Mouse (Mus musculus) midbrain, embryonic 15.5 days (tissue): Measurements from ENCODE around the gene Cenps. TPM values are rescaled to one million over a fixed set of nuclear protein-coding genes. Genes with fewer than 3 reads are reported as not detected.

ENCODE experiments used
- ATAC-seq: fragments of 200-750 bp; cut with Nextera tagmentation; replicated peaks from 2 replicates; pipeline ENCODE4 v1.8.0; 2017; ENCODE audit warnings: moderate TSS enrichment
- H3K27ac ChIP-seq: fragments of 300-500 bp; sonication (generic); 2 replicates; pipeline ENCODE4 v1.5.1; 2015; ENCODE audit warnings: mild to moderate bottlenecking, inconsistent platforms
- H3K27me3 ChIP-seq: fragments of 300-500 bp; sonication (generic); replicated peaks from 2 replicates; pipeline ENCODE4 v1.6.1; 2015; ENCODE audit warnings: inconsistent platforms
- H3K36me3 ChIP-seq: fragments of 300-500 bp; sonication (generic); replicated peaks from 2 replicates; pipeline ENCODE4 v1.6.1; 2015; ENCODE audit warnings: inconsistent platforms
- H3K4me1 ChIP-seq: fragments of 300-500 bp; sonication (generic); 2 replicates; pipeline ENCODE4 v1.6.1; 2015; ENCODE audit warnings: inconsistent platforms
- H3K4me2 ChIP-seq: fragments of 300-500 bp; sonication (generic); 2 replicates; pipeline ENCODE4 v1.6.1; 2015; ENCODE audit warnings: inconsistent platforms, mild to moderate bottlenecking, moderate library complexity
- H3K4me3 ChIP-seq: fragments of 300-500 bp; sonication (generic); 2 replicates; pipeline ENCODE4 v1.5.1; 2015; ENCODE audit warnings: mild to moderate bottlenecking, inconsistent platforms
- H3K9ac ChIP-seq: fragments of 300-500 bp; sonication (generic); 2 replicates; pipeline ENCODE4 v1.6.1; 2015; ENCODE audit warnings: mild to moderate bottlenecking, inconsistent platforms
- H3K9me3 ChIP-seq: fragments of 300-500 bp; sonication (generic); 2 replicates; pipeline ENCODE4 v1.6.1; 2016; ENCODE audit warnings: inconsistent platforms
- WGBS: fragments of 180-500 bp; shearing (Covaris S2); methylation state at CpG from one replicate; pipeline ENCODE4 v1.1.7; 2015; ENCODE audit warnings: mixed read lengths; 5-methylcytosine and 5-hydroxymethylcytosine counted together
- polyA plus RNA-seq: library from polyadenylated mRNA; unstranded; fragments of >200 nt; fragmentation: Nextera tagmentation; extraction: Ambion mirVana; gene quantifications from 2 replicates; pipeline ENCODE4 v1.2.1, GENCODE M21; 2015

The Cenps gene
- polyA plus RNA-seq, 1 experiment from 2014 or later, result 15.7 TPM

GRCm38 (mm10) chr4:149099369-149100017, 37.9 kb downstream of the Cenps start, which contains the start of gene Pex14:
Gene Pex14 (minus strand): TSS chr4:149099876.
- peak; percentile 82 for ATAC-seq
- H3K36me3 ChIP-seq, result no peaks in the 10 kb centered on the region
- H3K27me3 ChIP-seq, result no peaks in the 10 kb centered on the region
- peak within 1 kb of the TSS; percentile 89 for H3K9ac ChIP-seq
- peak within 1 kb of the TSS; percentile 70 for H3K27ac ChIP-seq
- peaks cover 17% of the 10 kb centered on the region for H3K4me1 ChIP-seq
- peak within 1 kb of the TSS; percentile 82 for H3K4me3 ChIP-seq
- under 1% methylated on average over 50 of the region's 50 CpGs for WGBS
- peak within 1 kb of the TSS; percentile 89 for H3K4me2 ChIP-seq
- H3K9me3 ChIP-seq, result no peaks in the 10 kb centered on the region

DNA sequence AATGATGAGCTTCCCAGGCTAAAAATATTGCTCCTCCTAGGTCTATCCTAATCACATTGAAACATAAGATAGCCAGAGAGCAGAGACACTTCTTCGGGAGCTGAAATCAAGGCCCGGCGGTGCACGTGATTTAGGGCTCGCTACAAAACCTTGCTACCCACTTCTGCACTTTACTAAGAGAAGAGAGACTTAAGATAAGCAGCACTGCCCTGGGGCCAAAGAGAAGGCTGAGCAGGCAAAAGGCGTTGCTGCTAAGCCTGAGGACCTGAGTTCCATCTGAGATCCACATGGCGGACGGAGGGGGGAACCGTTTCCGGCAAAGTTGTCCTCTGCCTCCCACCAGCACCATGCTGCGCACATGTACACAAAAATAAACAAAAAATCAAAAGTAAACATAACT, 38.9 kb downstream of the Cenps start:
- H3K4me3 ChIP-seq, result peak overlapping the region; percentile 82
- 22% methylated on average over 11 of the region's 11 CpGs for WGBS
- H3K27ac ChIP-seq, result no peak overlapping the region
- ATAC-seq, result no peak
- no peaks in the 10 kb centered on the region for H3K27me3 ChIP-seq
- H3K4me1 ChIP-seq, result peaks cover 15% of the 10 kb centered on the region
- H3K36me3 ChIP-seq, result no peaks in the 10 kb centered on the region
- H3K9ac ChIP-seq, result peak overlapping the region; percentile 89; the same call in 1 of the 2 replicates
- H3K9me3 ChIP-seq, result no peaks in the 10 kb centered on the region
- H3K4me2 ChIP-seq, result peak overlapping the region; percentile 89

DNA sequence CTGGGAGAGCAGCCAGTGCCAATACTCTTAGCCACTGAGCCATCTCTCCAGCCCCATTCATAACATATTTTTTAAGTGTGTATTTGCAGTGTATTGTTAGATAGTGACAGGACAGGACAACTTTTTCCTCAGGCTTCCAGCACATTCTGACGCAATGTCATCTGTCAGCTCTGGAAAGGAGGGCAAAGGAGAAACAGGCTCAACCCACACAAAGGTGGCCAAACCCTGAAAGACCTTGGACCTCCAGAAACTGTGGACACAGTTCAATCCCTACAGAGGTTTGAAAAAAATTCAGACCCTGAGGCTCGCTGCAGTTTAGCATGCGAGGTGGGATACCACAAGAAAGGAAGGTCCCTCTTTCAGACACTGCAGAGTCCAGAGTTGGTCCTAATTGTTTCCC, 39.5 kb downstream of the Cenps start:
- H3K4me2 ChIP-seq, result peak overlapping the region; percentile 89; the same call in 1 of the 2 replicates
- no peak overlapping the region for H3K27ac ChIP-seq
- 85% methylated on average over 3 of the region's 3 CpGs for WGBS
- H3K4me1 ChIP-seq, result peaks cover 15% of the 10 kb centered on the region
- H3K9me3 ChIP-seq, result no peaks in the 10 kb centered on the region
- H3K4me3 ChIP-seq, result peak overlapping the region; percentile 82; the same call in 1 of the 2 replicates
- no peaks in the 10 kb centered on the region for H3K27me3 ChIP-seq
- no peak overlapping the region for H3K9ac ChIP-seq
- peaks cover 3% of the 10 kb centered on the region; the same call in 1 of the 2 replicates for H3K36me3 ChIP-seq
- ATAC-seq, result no peak

DNA sequence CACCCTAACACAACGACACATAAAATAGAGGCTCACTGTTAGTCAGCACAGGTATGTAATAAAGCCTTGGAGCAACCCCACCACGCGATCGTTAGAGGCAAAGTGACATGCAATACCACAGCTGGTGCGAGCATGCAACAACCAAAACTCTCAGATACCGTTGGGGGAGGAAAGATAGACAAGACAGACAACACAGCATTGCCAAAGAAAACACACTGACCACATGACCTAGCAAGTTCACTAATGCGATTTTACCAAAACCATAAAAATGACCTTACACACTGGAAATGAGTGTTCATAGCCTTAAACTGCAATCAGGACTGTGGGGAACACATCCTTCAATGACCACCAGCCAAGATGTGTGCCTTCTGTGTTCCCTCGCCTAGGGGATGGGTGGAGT, 46.1 kb downstream of the Cenps start:
- WGBS, result 93% methylated on average over 8 of the region's 8 CpGs
- no peak for ATAC-seq
- Histone ChIP-seq H3K4me2 (no peak overlapping the region), H3K9me3 (no peaks in the 10 kb centered on the region), H3K36me3 (peaks cover 4% of the 10 kb centered on the region; the same call in 1 of the 2 replicates), H3K9ac (no peak overlapping the region), H3K4me1 (no peaks in the 10 kb centered on the region), H3K4me3 (no peak overlapping the region), H3K27me3 (no peaks in the 10 kb centered on the region), H3K27ac (no peak overlapping the region)

- H3K27ac ChIP-seq, result no peak overlapping the region
- ATAC-seq, result no peak
- no peaks in the 10 kb centered on the region for H3K9me3 ChIP-seq
- H3K4me1 ChIP-seq, result 0 out of 2 replicates have a peak, but pooled peaks cover 6% of the 10 kb centered on the region
- no peaks in the 10 kb centered on the region for H3K27me3 ChIP-seq
- no peak overlapping the region for H3K4me3 ChIP-seq
- no peak overlapping the region for H3K4me2 ChIP-seq
- 82% methylated on average over 5 of the region's 5 CpGs for WGBS
- H3K9ac ChIP-seq, result no peak overlapping the region
- H3K36me3 ChIP-seq, result no peaks in the 10 kb centered on the region
These were observed 52.0 kb downstream of the Cenps start for GRCm38 (mm10) chr4:149085381-149085780.

- H3K4me1 ChIP-seq, result 0 out of 2 replicates have a peak, but pooled peaks cover 6% of the 10 kb centered on the region
- no peaks in the 10 kb centered on the region for H3K9me3 ChIP-seq
- H3K27me3 ChIP-seq, result no peaks in the 10 kb centered on the region
- ATAC-seq, result no peak
- no peak overlapping the region for H3K4me2 ChIP-seq
- no peaks in the 10 kb centered on the region for H3K36me3 ChIP-seq
- 71% methylated on average over 17 of the region's 17 CpGs for WGBS
- no peak overlapping the region for H3K27ac ChIP-seq
- H3K9ac ChIP-seq, result no peak overlapping the region
- H3K4me3 ChIP-seq, result no peak overlapping the region
These were observed 55.9 kb downstream of the Cenps start for GRCm38 (mm10) chr4:149081528-149081927.

- Histone ChIP-seq H3K4me3 (no peak overlapping the region), H3K4me1 (peaks cover 12% of the 10 kb centered on the region; the same call in 1 of the 2 replicates), H3K9ac (no peak overlapping the region), H3K9me3 (no peaks in the 10 kb centered on the region), H3K4me2 (no peak overlapping the region), H3K36me3 (no peaks in the 10 kb centered on the region), H3K27me3 (no peaks in the 10 kb centered on the region), H3K27ac (no peak overlapping the region)
- WGBS, result 87% methylated on average over 8 of the region's 8 CpGs
- ATAC-seq, result no peak
These were observed 57.3 kb downstream of the Cenps start for GRCm38 (mm10) chr4:149080111-149080510.

DNA sequence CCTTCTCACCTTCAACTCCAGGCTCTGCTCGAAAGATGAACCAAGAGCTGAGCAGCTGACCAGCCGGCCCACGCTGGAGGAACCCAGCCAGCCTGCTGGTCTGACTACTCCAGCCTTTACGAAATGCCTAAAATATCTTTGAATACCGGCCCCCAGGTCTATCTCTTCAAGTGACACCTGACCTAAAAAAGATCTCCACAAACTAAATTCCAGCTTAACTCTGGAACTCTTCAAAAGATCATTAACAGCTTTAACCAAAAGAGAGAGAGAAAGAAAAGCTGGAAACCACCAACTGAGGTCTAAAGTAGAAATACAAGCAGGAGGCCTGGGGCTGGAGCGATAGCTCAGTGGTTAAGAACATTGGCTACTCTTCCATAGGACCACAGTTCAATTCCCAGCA, 57.8 kb downstream of the Cenps start:
- H3K27me3 ChIP-seq, result no peaks in the 10 kb centered on the region
- no peak overlapping the region for H3K4me3 ChIP-seq
- no peaks in the 10 kb centered on the region for H3K36me3 ChIP-seq
- no peak overlapping the region for H3K27ac ChIP-seq
- WGBS, result 89% methylated on average over 6 of the region's 6 CpGs
- no peaks in the 10 kb centered on the region for H3K9me3 ChIP-seq
- H3K4me2 ChIP-seq, result no peak overlapping the region
- H3K9ac ChIP-seq, result no peak overlapping the region
- ATAC-seq, result no peak
- peaks cover 12% of the 10 kb centered on the region; the same call in 1 of the 2 replicates for H3K4me1 ChIP-seq

GRCm38 (mm10) chr4:149078261-149078660, 59.2 kb downstream of the Cenps start:
- no peak overlapping the region for H3K9ac ChIP-seq
- 59% methylated on average over 4 of the region's 4 CpGs for WGBS
- H3K4me2 ChIP-seq, result no peak overlapping the region
- ATAC-seq, result no peak
- no peaks in the 10 kb centered on the region for H3K27me3 ChIP-seq
- H3K36me3 ChIP-seq, result no peaks in the 10 kb centered on the region
- no peaks in the 10 kb centered on the region for H3K9me3 ChIP-seq
- peaks cover 12% of the 10 kb centered on the region; the same call in 1 of the 2 replicates for H3K4me1 ChIP-seq
- no peak overlapping the region for H3K4me3 ChIP-seq
- no peak overlapping the region for H3K27ac ChIP-seq

Other genes starting within 250 kb of the Cenps start
- 58.1 and 60.2 TPM in 2 replicates for gene Pex14, start 37.8 kb downstream of the Cenps start, polyA plus RNA-seq
- 24.2 and 24.7 TPM in 2 replicates for gene Dffa, start 33.5 kb downstream of the Cenps start, polyA plus RNA-seq
- gene Cort, start 10.9 kb downstream of the Cenps start, polyA plus RNA-seq, result 0.62 TPM in 1 of 2 replicates, not detected in the other
- gene Pgd, start 29.1 kb upstream of the Cenps start, polyA plus RNA-seq, result 121 and 124 TPM in 2 replicates
- 147 and 154 TPM in 2 replicates for gene Kif1b, start 170.1 kb upstream of the Cenps start, polyA plus RNA-seq